Mouse (Mus musculus): ENCODE measurements around the gene Mylk3. TPM values are rescaled to one million over a fixed set of nuclear protein-coding genes. Genes with fewer than 3 reads are reported as not detected.

The Mylk3 gene
- polyA plus RNA-seq (2016; fragmentation: Nextera tagmentation; extraction: Ambion mirVana), result 2.6 TPM in 2 replicates

DNA sequence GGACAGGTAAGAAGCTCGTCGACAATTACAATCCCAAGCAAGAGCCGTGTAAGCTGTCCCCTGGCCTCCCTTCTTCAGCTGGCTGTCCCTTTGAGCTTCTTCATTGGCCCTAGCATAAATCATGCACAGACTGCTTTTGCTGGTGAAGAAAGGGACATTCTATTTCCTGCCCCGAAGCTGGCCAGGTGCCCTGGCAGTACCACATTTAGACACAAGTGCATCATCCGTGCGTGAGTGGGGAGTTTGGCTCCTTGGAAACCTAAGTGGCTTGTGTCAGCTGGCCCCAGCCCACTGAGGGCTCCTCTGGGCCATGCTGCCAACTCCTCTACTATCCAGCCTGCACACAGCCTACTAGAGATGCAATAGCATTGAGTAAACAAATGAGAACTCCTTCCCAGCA lies at the start of gene Mylk3:
Gene Mylk3, minus strand, starts transcription at position 141 of the 400 bp plus-strand sequence.
- WGBS, result 84% methylated on average over 6 of the region's 6 CpGs
- Histone ChIP-seq H3K27me3 (replicated peaks; ENCODE audit: low read depth, poor library complexity, severe bottlenecking) (no peaks in the 10 kb centered on the region), H3K27ac (replicated peaks) (no peak within 1 kb of the TSS), H3K4me1 (no peaks in the 10 kb centered on the region), H3K36me3 (replicated peaks) (no peaks in the 10 kb centered on the region), H3K9me3 (no peaks in the 10 kb centered on the region), H3K4me3 (no peak within 1 kb of the TSS)
- no peak for DNase-seq (ENCODE audit: low spot score)

- DNase-seq (ENCODE audit: low spot score), result no peak
- H3K36me3 ChIP-seq (replicated peaks), result no peaks in the 10 kb centered on the region
- no peaks in the 10 kb centered on the region for H3K9me3 ChIP-seq
- WGBS, result 56% methylated on average over 5 of the region's 5 CpGs
- H3K27me3 ChIP-seq (replicated peaks; ENCODE audit: low read depth, poor library complexity, severe bottlenecking), result peaks cover 4% of the 10 kb centered on the region; the same call in 1 of the 2 replicates
- no peak overlapping the region for H3K4me3 ChIP-seq
- H3K4me1 ChIP-seq, result peaks cover 13% of the 10 kb centered on the region
- H3K27ac ChIP-seq (replicated peaks), result no peak overlapping the region
Measured at GRCm38 (mm10) chr8:85435736-85436135, 49.6 kb upstream of the Mylk3 start.

GRCm38 (mm10) chr8:85434817-85435216 lies 48.7 kb upstream of the Mylk3 start:
- 69% methylated on average over 12 of the region's 12 CpGs for WGBS
- Histone ChIP-seq H3K4me3 (no peak overlapping the region), H3K4me1 (peaks cover 16% of the 10 kb centered on the region), H3K27me3 (replicated peaks; ENCODE audit: low read depth, poor library complexity, severe bottlenecking) (peaks cover 4% of the 10 kb centered on the region; the same call in 1 of the 2 replicates), H3K27ac (replicated peaks) (no peak overlapping the region), H3K9me3 (no peaks in the 10 kb centered on the region), H3K36me3 (replicated peaks) (no peaks in the 10 kb centered on the region)
- no peak for DNase-seq (ENCODE audit: low spot score)

DNA sequence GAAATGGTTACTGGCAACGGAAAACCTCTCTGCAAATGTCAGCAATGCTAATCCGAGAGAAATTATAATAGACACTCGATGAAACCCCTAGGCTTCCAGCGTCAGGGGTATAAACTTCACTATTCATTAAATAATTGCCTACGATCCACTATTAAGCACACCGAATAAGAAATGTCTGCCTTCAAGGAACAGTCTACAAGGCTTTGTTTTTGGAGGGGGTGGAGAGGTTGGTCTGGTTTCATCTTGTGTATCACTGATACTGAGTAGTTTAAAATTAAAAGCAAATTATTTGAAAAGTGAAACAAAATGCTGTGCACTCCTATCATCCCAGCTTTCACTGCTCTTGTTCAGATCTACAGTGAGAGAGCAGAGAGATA lies 46.9 kb upstream of the Mylk3 start:
- no peaks in the 10 kb centered on the region for H3K9me3 ChIP-seq
- peak overlapping the region; percentile 86 for H3K4me3 ChIP-seq
- no peak for DNase-seq (ENCODE audit: low spot score)
- peaks cover 32% of the 10 kb centered on the region for H3K4me1 ChIP-seq
- peaks cover 4% of the 10 kb centered on the region; the same call in 1 of the 2 replicates for H3K27me3 ChIP-seq (replicated peaks; ENCODE audit: low read depth, poor library complexity, severe bottlenecking)
- 3% methylated on average over 6 of the region's 6 CpGs for WGBS
- peak overlapping the region; percentile 95; the same call in 1 of the 2 replicates for H3K27ac ChIP-seq (replicated peaks)
- H3K36me3 ChIP-seq (replicated peaks), result no peaks in the 10 kb centered on the region

DNA sequence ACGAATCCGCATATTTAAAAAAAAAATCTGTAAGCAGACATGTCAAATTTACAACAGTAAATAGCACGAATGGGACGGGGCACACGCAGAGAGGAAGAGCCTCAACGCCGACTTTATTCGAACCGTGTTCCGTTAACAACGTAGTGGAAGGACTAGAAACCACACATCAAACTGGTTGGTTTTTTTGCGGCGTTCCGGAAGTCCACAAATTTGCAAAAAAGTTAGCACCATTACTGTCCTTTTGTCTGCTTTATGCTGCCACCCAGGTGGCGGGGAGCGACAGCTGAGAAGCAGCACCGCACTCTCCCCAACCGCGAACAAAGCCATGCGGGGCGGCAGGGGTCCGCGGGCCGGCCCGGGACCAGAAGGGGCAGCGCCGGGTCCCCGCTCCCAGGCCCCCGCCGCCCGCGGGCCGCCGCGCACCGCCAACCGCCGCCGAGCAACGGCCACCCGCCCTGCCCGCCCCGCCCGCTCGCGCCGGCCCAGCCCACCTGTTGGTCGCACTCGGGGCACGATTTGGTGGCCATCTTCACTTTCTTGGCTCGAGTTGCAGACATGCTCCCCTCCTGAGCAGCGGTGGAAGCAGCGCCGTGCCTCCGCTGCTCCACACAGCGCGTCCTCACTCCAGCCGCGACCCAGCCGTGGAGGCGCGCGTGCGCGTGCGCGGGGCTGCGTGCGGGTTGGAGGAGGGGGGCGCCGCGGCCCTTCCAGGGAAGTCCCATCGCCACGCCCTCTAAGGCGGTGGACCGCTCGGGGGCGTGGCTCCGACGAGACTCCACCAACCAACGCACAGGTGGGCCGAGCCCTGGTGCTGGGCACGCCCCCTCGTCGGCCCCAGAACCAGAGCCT lies 46.2 kb upstream of the Mylk3 start, which contains the start of gene 4921524J17Rik:
Gene 4921524J17Rik, minus strand, starts transcription at position 666 of the 849 bp plus-strand sequence.
- Histone ChIP-seq H3K9me3 (no peaks in the 10 kb centered on the region), H3K27me3 (replicated peaks; ENCODE audit: low read depth, poor library complexity, severe bottlenecking) (peaks cover 4% of the 10 kb centered on the region; the same call in 1 of the 2 replicates), H3K27ac (replicated peaks) (peak within 1 kb of the TSS; percentile 95), H3K4me1 (peaks cover 38% of the 10 kb centered on the region), H3K36me3 (replicated peaks) (no peaks in the 10 kb centered on the region), H3K4me3 (peak within 1 kb of the TSS; percentile 86)
- DNase-seq (ENCODE audit: low spot score), result peak; percentile 98
- WGBS, result under 1% methylated on average over 85 of the region's 85 CpGs

DNA sequence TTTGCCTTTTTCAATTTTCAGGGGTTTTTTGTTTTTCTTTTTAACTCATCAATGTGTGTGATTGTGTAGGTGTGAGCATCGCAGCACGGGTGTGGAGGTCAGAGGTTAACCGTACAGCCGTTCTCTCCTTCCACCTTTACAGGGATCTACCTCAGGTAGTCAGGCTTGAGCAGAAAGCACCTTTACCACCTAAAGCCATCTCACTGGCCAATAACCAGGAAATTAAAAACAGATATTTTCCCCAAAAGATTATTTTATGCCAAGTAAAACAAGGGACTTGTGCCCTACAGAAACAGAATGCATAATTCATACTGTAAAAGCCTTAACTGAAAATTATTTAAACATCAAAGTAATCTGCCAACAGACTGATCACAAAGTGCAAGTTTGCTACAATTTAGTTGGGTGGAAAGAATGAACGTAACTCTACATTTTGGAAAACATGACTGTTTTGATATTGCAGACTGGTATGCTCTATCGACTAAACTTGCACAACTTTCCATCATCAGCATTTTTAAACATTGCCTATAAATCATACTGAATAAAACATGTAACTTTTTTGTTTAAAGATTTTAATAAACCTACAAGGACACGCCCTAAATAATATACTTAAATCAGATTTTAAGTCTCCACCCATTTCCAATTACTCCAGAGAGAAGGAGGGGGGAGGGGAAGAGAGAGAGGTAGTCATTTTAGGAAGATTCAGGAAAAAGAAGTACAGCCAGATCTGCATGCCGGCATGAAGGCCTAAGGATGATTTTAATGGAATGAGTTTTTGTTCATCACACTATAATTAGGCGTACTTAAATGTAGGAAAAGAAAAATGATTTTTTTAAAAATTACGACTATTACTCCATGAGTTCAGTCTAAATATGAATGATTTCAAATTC lies 45.4 kb upstream of the Mylk3 start:
- Histone ChIP-seq H3K27me3 (replicated peaks; ENCODE audit: low read depth, poor library complexity, severe bottlenecking) (peaks cover 4% of the 10 kb centered on the region; the same call in 1 of the 2 replicates), H3K27ac (replicated peaks) (peak overlapping the region; percentile 95), H3K9me3 (no peaks in the 10 kb centered on the region), H3K4me1 (peaks cover 44% of the 10 kb centered on the region), H3K4me3 (peak overlapping the region; percentile 86), H3K36me3 (replicated peaks) (no peaks in the 10 kb centered on the region)
- WGBS, result 15% methylated on average over 10 of the region's 10 CpGs
- DNase-seq (ENCODE audit: low spot score), result no peak

DNA sequence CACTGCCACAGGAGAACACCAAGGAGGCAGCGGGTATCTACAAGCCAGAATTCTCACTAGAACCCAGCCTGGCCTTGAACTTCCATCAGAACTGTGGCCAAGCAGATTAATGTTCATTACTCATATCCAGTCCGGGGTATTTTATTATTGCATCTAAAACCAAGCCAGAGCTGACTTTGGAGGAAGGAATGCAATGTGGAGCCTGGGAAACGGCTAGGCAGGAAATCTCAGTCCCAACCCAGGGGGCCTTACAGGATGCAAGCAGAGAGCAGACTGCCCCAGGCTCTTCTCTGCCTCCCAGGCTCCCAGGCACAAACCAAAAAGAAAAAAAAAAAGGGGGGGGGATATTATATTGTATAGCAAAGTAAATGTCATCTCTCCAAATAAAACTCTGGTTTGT lies 44.7 kb upstream of the Mylk3 start:
- Histone ChIP-seq H3K36me3 (replicated peaks) (peaks cover 5% of the 10 kb centered on the region), H3K4me1 (peaks cover 44% of the 10 kb centered on the region), H3K27ac (replicated peaks) (peak overlapping the region; percentile 35; the same call in 1 of the 2 replicates), H3K9me3 (no peaks in the 10 kb centered on the region), H3K27me3 (replicated peaks; ENCODE audit: low read depth, poor library complexity, severe bottlenecking) (peaks cover 4% of the 10 kb centered on the region; the same call in 1 of the 2 replicates), H3K4me3 (peak overlapping the region; percentile 86)
- peak; percentile 38 for DNase-seq (ENCODE audit: low spot score)
- WGBS, result 16% methylated on average over 3 of the region's 3 CpGs

GRCm38 (mm10) chr8:85429219-85429618 lies 43.1 kb upstream of the Mylk3 start:
- Histone ChIP-seq H3K4me3 (peak overlapping the region; percentile 31), H3K36me3 (replicated peaks) (peaks cover 14% of the 10 kb centered on the region)
- DNase-seq (ENCODE audit: low spot score), result no peak

DNA sequence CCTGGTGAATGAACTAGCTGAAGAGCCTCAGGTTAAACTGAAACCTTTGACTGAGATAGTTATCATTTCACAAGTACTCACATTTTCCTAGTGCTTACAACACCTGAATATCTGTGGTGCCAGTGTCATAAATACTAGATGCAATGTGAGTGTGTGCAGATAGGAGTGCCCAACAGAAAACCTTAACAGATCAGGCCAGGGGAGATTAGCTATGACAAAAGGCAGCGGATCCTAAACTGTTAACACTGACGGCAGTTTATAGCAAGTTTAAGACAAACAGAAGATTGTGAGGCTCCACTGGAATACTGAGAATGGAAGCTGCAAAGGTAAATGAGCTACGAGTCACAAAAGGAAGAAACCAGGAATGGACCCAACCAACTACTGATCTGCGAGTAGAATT lies 40.9 kb upstream of the Mylk3 start:
- peaks cover 29% of the 10 kb centered on the region for H3K36me3 ChIP-seq (replicated peaks)
- peaks cover 40% of the 10 kb centered on the region for H3K4me1 ChIP-seq
- DNase-seq (ENCODE audit: low spot score), result no peak
- no peaks in the 10 kb centered on the region for H3K27me3 ChIP-seq (replicated peaks; ENCODE audit: low read depth, poor library complexity, severe bottlenecking)
- no peak overlapping the region for H3K27ac ChIP-seq (replicated peaks)
- 82% methylated on average over 4 of the region's 4 CpGs for WGBS
- no peak overlapping the region for H3K4me3 ChIP-seq
- no peaks in the 10 kb centered on the region for H3K9me3 ChIP-seq

More at GRCm38 (mm10) chr8:85429219-85429618, 43.1 kb upstream of the Mylk3 start:
- WGBS, result 17% methylated on average over 4 of the region's 4 CpGs
- H3K9me3 ChIP-seq, result no peaks in the 10 kb centered on the region
- H3K4me1 ChIP-seq, result peaks cover 44% of the 10 kb centered on the region
- no peaks in the 10 kb centered on the region for H3K27me3 ChIP-seq (replicated peaks; ENCODE audit: low read depth, poor library complexity, severe bottlenecking)
- peak overlapping the region; percentile 7 for H3K27ac ChIP-seq (replicated peaks)

GRCm38 (mm10) chr8:85421329-85421728 lies 35.2 kb upstream of the Mylk3 start:
- DNase-seq (ENCODE audit: low spot score), result no peak
- Histone ChIP-seq H3K4me3 (no peak overlapping the region), H3K27me3 (replicated peaks; ENCODE audit: low read depth, poor library complexity, severe bottlenecking) (no peaks in the 10 kb centered on the region), H3K27ac (replicated peaks) (no peak overlapping the region), H3K9me3 (no peaks in the 10 kb centered on the region), H3K36me3 (replicated peaks) (peaks cover 85% of the 10 kb centered on the region), H3K4me1 (no peaks in the 10 kb centered on the region)
- WGBS, result 97% methylated on average over 1 of the region's 1 CpGs

DNA sequence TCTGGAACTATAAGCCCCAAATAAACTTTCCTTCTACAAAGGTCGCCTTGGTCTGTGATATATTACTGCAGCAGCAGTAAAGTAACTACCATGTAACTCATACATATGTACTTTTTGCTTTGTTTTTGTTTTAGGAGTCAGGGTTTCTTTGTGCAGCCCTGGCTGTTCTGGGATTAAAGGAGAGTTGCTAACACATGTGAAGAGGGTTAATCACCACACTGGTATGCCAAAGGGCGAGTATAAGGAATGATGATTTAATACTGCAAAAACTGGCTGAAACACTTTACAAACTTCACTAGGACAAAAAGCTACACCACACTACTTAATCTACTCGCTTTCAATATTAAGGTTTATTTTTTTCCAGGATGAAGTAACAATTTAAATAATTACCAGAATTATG lies 22.4 kb upstream of the Mylk3 start:
- H3K4me1 ChIP-seq, result peaks cover 10% of the 10 kb centered on the region
- no peaks in the 10 kb centered on the region for H3K9me3 ChIP-seq
- H3K27ac ChIP-seq (replicated peaks), result no peak overlapping the region
- DNase-seq (ENCODE audit: low spot score), result no peak
- peaks cover 29% of the 10 kb centered on the region for H3K36me3 ChIP-seq (replicated peaks)
- H3K27me3 ChIP-seq (replicated peaks; ENCODE audit: low read depth, poor library complexity, severe bottlenecking), result no peaks in the 10 kb centered on the region
- WGBS, result 73% methylated on average over 3 of the region's 3 CpGs
- H3K4me3 ChIP-seq, result no peak overlapping the region

DNA sequence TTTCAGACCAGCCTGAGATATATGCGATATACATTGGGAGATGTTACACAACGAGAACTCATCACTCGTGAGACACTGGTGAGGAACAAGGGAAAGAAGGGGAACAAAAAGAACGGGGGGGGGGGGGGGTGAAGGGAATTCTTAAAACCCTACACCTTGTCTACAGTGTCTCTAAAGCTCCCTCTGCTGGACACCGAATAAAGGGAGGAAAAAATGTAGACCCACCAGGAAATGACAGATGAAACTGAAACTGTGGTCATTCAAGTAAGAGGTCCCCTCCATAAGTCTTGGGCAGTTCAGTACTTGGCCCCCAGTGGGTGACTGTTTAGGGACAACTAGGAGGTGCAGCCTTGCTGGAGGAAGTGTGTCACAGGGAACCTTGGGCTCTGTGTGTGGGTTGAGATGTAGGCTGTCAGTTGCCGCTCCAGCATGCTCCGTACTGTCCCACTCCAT lies 21.9 kb upstream of the Mylk3 start:
- DNase-seq (ENCODE audit: low spot score), result peak; percentile 20
- WGBS, result 68% methylated on average over 7 of the region's 7 CpGs
- no peaks in the 10 kb centered on the region for H3K27me3 ChIP-seq (replicated peaks; ENCODE audit: low read depth, poor library complexity, severe bottlenecking)

More for the DNA sequence above, 21.9 kb upstream of the Mylk3 start:
- H3K27ac ChIP-seq (replicated peaks), result no peak overlapping the region
- H3K36me3 ChIP-seq (replicated peaks), result peaks cover 29% of the 10 kb centered on the region
- H3K9me3 ChIP-seq, result no peaks in the 10 kb centered on the region
- peaks cover 10% of the 10 kb centered on the region for H3K4me1 ChIP-seq
- no peak overlapping the region for H3K4me3 ChIP-seq
